Mouse (Mus musculus) lung, embryonic 14.5 days (tissue): Measurements from ENCODE around the gene Snd1. TPM values are rescaled to one million over a fixed set of nuclear protein-coding genes. Genes with fewer than 3 reads are reported as not detected.

Experiments
- ATAC-seq: fragments of 200-750 bp; cut with Nextera tagmentation; 2 replicates; pipeline ENCODE4 v1.8.0; 2017; ENCODE audit warnings: mild to moderate bottlenecking, moderate TSS enrichment, moderate library complexity; ENCODE audit not compliant: insufficient read depth
- DNase-seq: peaks from one replicate; pipeline ENCODE4 v3.0.0-alpha.2; 2015
- H3K27ac ChIP-seq: fragments of 300-500 bp; sonication (generic); 2 replicates; pipeline ENCODE4 v1.5.1; 2014; ENCODE audit warnings: low read depth, mild to moderate bottlenecking, moderate library complexity
- H3K27me3 ChIP-seq: fragments of 300-500 bp; sonication (generic); 2 replicates; pipeline ENCODE4 v1.6.1; 2014; ENCODE audit warnings: low read length, control low read depth; ENCODE audit not compliant: insufficient read depth
- H3K36me3 ChIP-seq: fragments of 300-500 bp; sonication (generic); 2 replicates; pipeline ENCODE4 v1.6.1; 2014; ENCODE audit warnings: control low read depth; ENCODE audit not compliant: insufficient read depth
- H3K4me1 ChIP-seq: fragments of 300-500 bp; sonication (generic); 2 replicates; pipeline ENCODE4 v1.6.1; 2014; ENCODE audit warnings: antibody characterized with exemption, control low read depth; ENCODE audit not compliant: insufficient read depth
- H3K4me2 ChIP-seq: fragments of 300-500 bp; sonication (generic); 2 replicates; pipeline ENCODE4 v1.6.1; 2014; ENCODE audit warnings: mild to moderate bottlenecking
- H3K4me3 ChIP-seq: fragments of 300-500 bp; sonication (generic); 2 replicates; pipeline ENCODE4 v1.5.1; 2014; ENCODE audit warnings: low read depth, low read length
- H3K9ac ChIP-seq: fragments of 300-500 bp; sonication (generic); 2 replicates; pipeline ENCODE4 v1.6.1; 2014
- H3K9me3 ChIP-seq: fragments of 300-500 bp; sonication (generic); 2 replicates; pipeline ENCODE4 v1.6.1; 2016; ENCODE audit warnings: low read depth, low read length, control low read depth
- CTCF ChIP-seq: IDR thresholded peaks from 2 replicates; pipeline ENCODE4 v1.5.1; 2016; ENCODE audit warnings: antibody characterized with exemption, low read depth
- WGBS: fragments of 180-500 bp; shearing (Covaris S2); extraction: QIAGEN DNeasy Blood & Tissue Kit; methylation state at CpG from one replicate; pipeline ENCODE4 v1.1.7; 2014; 5-methylcytosine and 5-hydroxymethylcytosine counted together
- polyA plus RNA-seq: library from polyadenylated mRNA; unstranded; fragments of >200 nt; fragmentation: Nextera tagmentation; extraction: Ambion mirVana; gene quantifications from 2 replicates; pipeline ENCODE4 v1.2.1, GENCODE M21; 2014

Gene Snd1
- polyA plus RNA-seq, 1 experiment from 2014 or later: 145 TPM

- Histone ChIP-seq H3K9me3 (no peaks in the 10 kb centered on the region), H3K4me2 (no peak overlapping the region), H3K36me3 (no peaks in the 10 kb centered on the region), H3K27me3 (no peaks in the 10 kb centered on the region), H3K27ac (no peak overlapping the region), H3K9ac (no peak overlapping the region), H3K4me3 (no peak overlapping the region), H3K4me1 (no peaks in the 10 kb centered on the region)
- ATAC-seq (no peak), DNase-seq (no peak)
- TF ChIP-seq CTCF: no peak
- WGBS: 81% methylated on average over 3 of the region's 3 CpGs
Observed at GRCm38 (mm10) chr6:28663004-28663403, 188.1 kb downstream of the Snd1 start.

GRCm38 (mm10) chr6:28663670-28664069, 188.7 kb downstream of the Snd1 start:
- H3K4me2 ChIP-seq: no peak overlapping the region
- no peaks in the 10 kb centered on the region for H3K27me3 ChIP-seq
- no peaks in the 10 kb centered on the region for H3K4me1 ChIP-seq
- H3K9me3 ChIP-seq: no peaks in the 10 kb centered on the region
- DNase-seq (no peak), ATAC-seq (no peak)
- H3K4me3 ChIP-seq: no peak overlapping the region
- H3K36me3 ChIP-seq: peaks cover 4% of the 10 kb centered on the region; the same call in 1 of the 2 replicates
- H3K9ac ChIP-seq: no peak overlapping the region
- WGBS: 88% methylated on average over 5 of the region's 5 CpGs
- H3K27ac ChIP-seq: no peak overlapping the region
- no peak for TF ChIP-seq CTCF

- peaks cover 6% of the 10 kb centered on the region; the same call in 1 of the 2 replicates for H3K36me3 ChIP-seq
- H3K4me1 ChIP-seq: no peaks in the 10 kb centered on the region
- TF ChIP-seq CTCF: no peak
- no peak overlapping the region for H3K9ac ChIP-seq
- H3K27ac ChIP-seq: no peak overlapping the region
- DNase-seq: no peak
- H3K4me3 ChIP-seq: no peak overlapping the region
- H3K27me3 ChIP-seq: no peaks in the 10 kb centered on the region
- no peak for ATAC-seq
- no peaks in the 10 kb centered on the region for H3K9me3 ChIP-seq
- no peak overlapping the region for H3K4me2 ChIP-seq
- 79% methylated on average over 3 of the region's 3 CpGs for WGBS
Observed at GRCm38 (mm10) chr6:28664716-28665115, 189.8 kb downstream of the Snd1 start.

GRCm38 (mm10) chr6:28667586-28667985, 192.6 kb downstream of the Snd1 start:
- 89% methylated on average over 1 of the region's 1 CpGs for WGBS
- no peaks in the 10 kb centered on the region for H3K9me3 ChIP-seq
- no peak overlapping the region for H3K9ac ChIP-seq
- H3K4me2 ChIP-seq: no peak overlapping the region
- DNase-seq (no peak), ATAC-seq (no peak)
- H3K27me3 ChIP-seq: no peaks in the 10 kb centered on the region
- H3K4me1 ChIP-seq: no peaks in the 10 kb centered on the region
- peaks cover 14% of the 10 kb centered on the region; the same call in 1 of the 2 replicates for H3K36me3 ChIP-seq
- TF ChIP-seq CTCF: no peak
- H3K27ac ChIP-seq: no peak overlapping the region
- H3K4me3 ChIP-seq: no peak overlapping the region

GRCm38 (mm10) chr6:28669251-28669650, 194.3 kb downstream of the Snd1 start:
- no peaks in the 10 kb centered on the region for H3K27me3 ChIP-seq
- ATAC-seq (no peak), DNase-seq (no peak)
- no peak overlapping the region for H3K9ac ChIP-seq
- no peak overlapping the region for H3K27ac ChIP-seq
- H3K9me3 ChIP-seq: no peaks in the 10 kb centered on the region
- 94% methylated on average over 5 of the region's 5 CpGs for WGBS
- H3K4me1 ChIP-seq: no peaks in the 10 kb centered on the region
- H3K4me3 ChIP-seq: no peak overlapping the region
- H3K36me3 ChIP-seq: peaks cover 14% of the 10 kb centered on the region; the same call in 1 of the 2 replicates
- no peak for TF ChIP-seq CTCF
- no peak overlapping the region for H3K4me2 ChIP-seq

- WGBS: 82% methylated on average over 1 of the region's 1 CpGs
Observed at GRCm38 (mm10) chr6:28672388-28672787, 197.4 kb downstream of the Snd1 start.

GRCm38 (mm10) chr6:28674686-28675085, 199.7 kb downstream of the Snd1 start:
- Histone ChIP-seq H3K4me1 (no peaks in the 10 kb centered on the region), H3K36me3 (0 out of 2 replicates have a peak, but pooled peaks cover 8% of the 10 kb centered on the region), H3K4me3 (no peak overlapping the region), H3K4me2 (no peak overlapping the region), H3K27me3 (no peaks in the 10 kb centered on the region), H3K9me3 (no peaks in the 10 kb centered on the region), H3K9ac (no peak overlapping the region), H3K27ac (no peak overlapping the region)
- 87% methylated on average over 1 of the region's 1 CpGs for WGBS
- no peak for TF ChIP-seq CTCF
- DNase-seq (no peak), ATAC-seq (no peak)

More at GRCm38 (mm10) chr6:28672388-28672787, 197.4 kb downstream of the Snd1 start:
- DNase-seq (no peak), ATAC-seq (no peak)
- H3K9me3 ChIP-seq: no peaks in the 10 kb centered on the region
- H3K4me1 ChIP-seq: no peaks in the 10 kb centered on the region
- no peak overlapping the region for H3K4me3 ChIP-seq
- H3K9ac ChIP-seq: no peak overlapping the region
- no peak overlapping the region for H3K27ac ChIP-seq
- no peak overlapping the region for H3K4me2 ChIP-seq
- no peak for TF ChIP-seq CTCF
- H3K27me3 ChIP-seq: no peaks in the 10 kb centered on the region
- peaks cover 14% of the 10 kb centered on the region; the same call in 1 of the 2 replicates for H3K36me3 ChIP-seq

GRCm38 (mm10) chr6:28678896-28679295, 204.0 kb downstream of the Snd1 start:
- H3K4me3 ChIP-seq: no peak overlapping the region
- H3K27ac ChIP-seq: no peak overlapping the region
- no peak for DNase-seq
- H3K36me3 ChIP-seq: no peaks in the 10 kb centered on the region
- no peaks in the 10 kb centered on the region for H3K9me3 ChIP-seq
- H3K4me1 ChIP-seq: no peaks in the 10 kb centered on the region
- no peak for ATAC-seq
- no peak overlapping the region for H3K4me2 ChIP-seq
- no peaks in the 10 kb centered on the region for H3K27me3 ChIP-seq
- no peak overlapping the region for H3K9ac ChIP-seq
- WGBS: 70% methylated on average over 1 of the region's 1 CpGs
- TF ChIP-seq CTCF: no peak
